Mouse (Mus musculus) kidney, embryonic 16.5 days (tissue): ENCODE measurements around the gene Cyth3. TPM values are rescaled to one million over a fixed set of nuclear protein-coding genes. Genes with fewer than 3 reads are reported as not detected.

Source experiments
- ATAC-seq: fragments of 200-750 bp; cut with Nextera tagmentation; 2 replicates; pipeline ENCODE4 v1.8.0; 2017; ENCODE audit warnings: moderate TSS enrichment; ENCODE audit not compliant: low FRiP score, low TSS enrichment
- H3K27ac ChIP-seq: fragments of 300-500 bp; sonication (generic); 2 replicates; pipeline ENCODE4 v1.5.1; 2014; ENCODE audit warnings: low read length
- H3K27me3 ChIP-seq: fragments of 300-500 bp; sonication (generic); 2 replicates; pipeline ENCODE4 v1.6.1; 2014; ENCODE audit warnings: low read length, control low read depth, mixed read lengths; ENCODE audit not compliant: insufficient read depth
- H3K36me3 ChIP-seq: fragments of 300-500 bp; sonication (generic); 2 replicates; pipeline ENCODE4 v1.6.1; 2014; ENCODE audit warnings: low read length, control low read depth, mixed read lengths; ENCODE audit not compliant: insufficient read depth
- H3K4me1 ChIP-seq: fragments of 300-500 bp; sonication (generic); 2 replicates; pipeline ENCODE4 v1.6.1; 2014; ENCODE audit warnings: low read length, control low read depth, mixed read lengths; ENCODE audit not compliant: insufficient read depth
- H3K4me2 ChIP-seq: fragments of 300-500 bp; sonication (generic); replicated peaks from 2 replicates; pipeline ENCODE4 v1.6.1; 2014; ENCODE audit warnings: low read depth, low read length
- H3K4me3 ChIP-seq: fragments of 300-500 bp; sonication (generic); 2 replicates; pipeline ENCODE4 v1.5.1; 2014; ENCODE audit warnings: mild to moderate bottlenecking, low read length
- H3K9ac ChIP-seq: fragments of 300-500 bp; sonication (generic); replicated peaks from 2 replicates; pipeline ENCODE4 v1.6.1; 2014; ENCODE audit warnings: low read length
- H3K9me3 ChIP-seq: fragments of 300-500 bp; sonication (generic); 2 replicates; pipeline ENCODE4 v1.6.1; 2016; ENCODE audit warnings: low read length, control low read depth
- WGBS: fragments of 180-500 bp; shearing (Covaris S2); extraction: QIAGEN DNeasy Blood & Tissue Kit; methylation state at CpG from one replicate; pipeline ENCODE4 v1.1.7; 2014; 5-methylcytosine and 5-hydroxymethylcytosine counted together
- polyA plus RNA-seq: library from polyadenylated mRNA; unstranded; fragments of >200 nt; fragmentation: Nextera tagmentation; extraction: Ambion mirVana; gene quantifications from 2 replicates; pipeline ENCODE4 v1.2.1, GENCODE M21; 2015

Gene Cyth3
- polyA plus RNA-seq, result 79.2 and 81.3 TPM in 2 replicates

- H3K9me3 ChIP-seq, result no peaks in the 10 kb centered on the region
- 7% methylated on average over 46 of the region's 46 CpGs for WGBS
- H3K4me1 ChIP-seq, result peaks cover 40% of the 10 kb centered on the region
- ATAC-seq, result peak; percentile 93
- H3K27ac ChIP-seq, result peak within 1 kb of the TSS; percentile 79
- H3K4me3 ChIP-seq, result peak within 1 kb of the TSS; percentile 75
- no peaks in the 10 kb centered on the region for H3K36me3 ChIP-seq
- H3K4me2 ChIP-seq, result peak within 1 kb of the TSS; percentile 64
- H3K9ac ChIP-seq, result peak within 1 kb of the TSS; percentile 85
- no peaks in the 10 kb centered on the region for H3K27me3 ChIP-seq
Observed at GRCm38 (mm10) chr5:143621893-143622622, at the start of gene Cyth3. Cyth3 (plus strand) TSS chr5:143622447.

DNA sequence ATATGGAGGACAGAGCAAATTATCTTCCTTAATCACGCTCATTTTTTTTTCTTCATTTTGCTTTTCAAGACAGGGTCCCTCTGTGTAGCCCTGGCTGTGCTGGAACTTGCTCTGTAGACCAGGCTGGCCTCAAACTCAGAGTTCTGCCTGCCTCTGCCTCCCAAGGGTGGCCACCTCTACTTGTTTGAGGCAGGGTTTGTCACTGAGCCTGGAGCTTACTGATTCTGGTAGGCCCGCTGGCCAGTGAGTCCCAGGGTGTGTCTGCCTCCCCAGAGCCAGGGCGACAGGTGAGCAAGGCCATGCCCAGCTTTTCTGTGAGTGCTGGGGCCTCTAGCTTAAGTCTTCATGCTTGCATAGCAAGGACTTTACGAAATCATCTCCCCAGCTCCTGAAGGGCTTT is 49.2 kb upstream of the Cyth3 start:
- Histone ChIP-seq H3K9ac (no peak overlapping the region), H3K36me3 (no peaks in the 10 kb centered on the region), H3K4me1 (peaks cover 17% of the 10 kb centered on the region), H3K27me3 (no peaks in the 10 kb centered on the region), H3K27ac (no peak overlapping the region), H3K4me3 (no peak overlapping the region), H3K4me2 (no peak overlapping the region), H3K9me3 (no peaks in the 10 kb centered on the region)
- WGBS, result 94% methylated on average over 4 of the region's 4 CpGs
- no peak for ATAC-seq

DNA sequence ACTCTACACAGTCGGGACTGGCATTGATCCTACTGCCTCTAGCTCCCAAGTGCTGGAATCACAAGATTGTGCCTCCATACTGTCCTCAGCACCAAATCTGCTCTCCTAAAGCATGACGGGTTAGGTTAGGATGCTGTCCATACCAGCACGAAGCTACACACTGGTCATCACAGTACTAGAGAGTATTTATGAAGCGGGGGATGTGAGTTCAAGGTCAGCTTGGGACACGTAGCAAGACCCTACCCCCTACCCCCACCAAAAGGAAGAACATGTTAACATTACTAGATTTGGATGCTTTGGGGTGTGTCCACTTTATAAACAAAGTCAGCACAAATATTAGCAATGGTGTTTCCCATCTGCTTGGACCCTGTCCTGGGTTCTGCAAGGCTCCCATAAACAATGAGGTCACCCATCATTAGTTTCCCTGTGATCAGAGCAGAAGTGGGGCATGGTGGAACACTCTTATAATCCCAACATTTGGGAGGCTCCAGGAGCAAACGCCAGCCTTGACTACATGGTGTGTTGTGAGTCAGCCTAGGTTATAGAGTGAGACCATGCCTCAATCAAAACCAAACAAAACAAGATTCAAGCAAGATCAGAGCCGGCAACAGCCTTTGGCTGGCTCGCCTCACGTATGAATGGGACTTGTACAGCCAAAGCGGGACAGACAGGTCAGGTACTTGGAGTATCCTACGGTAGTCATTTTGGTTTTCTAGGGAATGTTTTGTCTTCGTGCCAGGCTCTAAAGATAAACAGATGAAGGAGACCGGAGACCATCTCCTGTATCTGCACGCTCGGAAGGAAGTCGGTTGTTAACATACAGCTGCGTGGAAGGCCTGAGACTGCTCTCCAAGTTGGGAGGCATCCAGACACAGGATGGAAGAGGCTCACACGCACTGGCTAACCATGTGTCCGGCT is 47.7 kb upstream of the Cyth3 start:
- Histone ChIP-seq H3K4me3 (no peak overlapping the region), H3K4me2 (no peak overlapping the region), H3K27me3 (no peaks in the 10 kb centered on the region), H3K27ac (peak overlapping the region; percentile 29; the same call in 1 of the 2 replicates), H3K4me1 (peaks cover 17% of the 10 kb centered on the region), H3K9me3 (no peaks in the 10 kb centered on the region), H3K36me3 (no peaks in the 10 kb centered on the region), H3K9ac (no peak overlapping the region)
- WGBS, result 71% methylated on average over 19 of the region's 19 CpGs
- ATAC-seq, result peak; percentile 24; the same call in 1 of the 2 replicates

GRCm38 (mm10) chr5:143579537-143580203 is 42.6 kb upstream of the Cyth3 start:
- Histone ChIP-seq H3K4me3 (no peak overlapping the region), H3K4me1 (peaks cover 6% of the 10 kb centered on the region; the same call in 1 of the 2 replicates), H3K9me3 (no peaks in the 10 kb centered on the region), H3K36me3 (no peaks in the 10 kb centered on the region), H3K4me2 (no peak overlapping the region), H3K27ac (no peak overlapping the region), H3K27me3 (no peaks in the 10 kb centered on the region), H3K9ac (no peak overlapping the region)
- ATAC-seq, result 0 out of 2 replicates have a peak, but pooled peaks have one; percentile 12
- 67% methylated on average over 10 of the region's 10 CpGs for WGBS

GRCm38 (mm10) chr5:143580982-143581381 is 41.3 kb upstream of the Cyth3 start:
- no peak for ATAC-seq
- Histone ChIP-seq H3K4me3 (no peak overlapping the region), H3K9me3 (no peaks in the 10 kb centered on the region), H3K36me3 (no peaks in the 10 kb centered on the region), H3K9ac (no peak overlapping the region), H3K27ac (no peak overlapping the region), H3K27me3 (no peaks in the 10 kb centered on the region), H3K4me2 (no peak overlapping the region), H3K4me1 (peaks cover 5% of the 10 kb centered on the region; the same call in 1 of the 2 replicates)
- WGBS, result 86% methylated on average over 2 of the region's 2 CpGs

DNA sequence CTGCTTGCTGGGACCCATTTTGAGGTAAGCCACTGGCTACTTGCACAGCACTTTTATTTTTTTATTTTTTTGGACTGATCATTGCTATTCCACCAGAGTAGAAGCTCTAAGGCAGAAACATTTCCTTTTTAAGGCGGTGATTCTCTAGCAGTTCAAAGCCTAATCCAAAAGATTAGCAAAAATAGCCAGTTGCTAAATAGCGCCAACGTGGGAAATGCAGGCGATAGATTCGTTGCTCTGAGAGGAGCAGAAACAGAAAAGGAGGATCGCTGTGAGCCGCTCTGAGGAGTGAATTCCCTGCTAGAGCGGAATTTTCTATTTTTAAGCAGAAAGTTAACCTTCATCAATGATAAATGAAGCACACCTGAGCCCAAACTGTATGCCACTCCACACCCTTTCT is 40.4 kb upstream of the Cyth3 start:
- no peak for ATAC-seq
- no peak overlapping the region for H3K4me2 ChIP-seq
- no peak overlapping the region for H3K4me3 ChIP-seq
- 89% methylated on average over 8 of the region's 8 CpGs for WGBS
- H3K9ac ChIP-seq, result no peak overlapping the region
- H3K36me3 ChIP-seq, result no peaks in the 10 kb centered on the region
- no peaks in the 10 kb centered on the region for H3K9me3 ChIP-seq
- H3K27me3 ChIP-seq, result no peaks in the 10 kb centered on the region
- peaks cover 5% of the 10 kb centered on the region; the same call in 1 of the 2 replicates for H3K4me1 ChIP-seq
- no peak overlapping the region for H3K27ac ChIP-seq

DNA sequence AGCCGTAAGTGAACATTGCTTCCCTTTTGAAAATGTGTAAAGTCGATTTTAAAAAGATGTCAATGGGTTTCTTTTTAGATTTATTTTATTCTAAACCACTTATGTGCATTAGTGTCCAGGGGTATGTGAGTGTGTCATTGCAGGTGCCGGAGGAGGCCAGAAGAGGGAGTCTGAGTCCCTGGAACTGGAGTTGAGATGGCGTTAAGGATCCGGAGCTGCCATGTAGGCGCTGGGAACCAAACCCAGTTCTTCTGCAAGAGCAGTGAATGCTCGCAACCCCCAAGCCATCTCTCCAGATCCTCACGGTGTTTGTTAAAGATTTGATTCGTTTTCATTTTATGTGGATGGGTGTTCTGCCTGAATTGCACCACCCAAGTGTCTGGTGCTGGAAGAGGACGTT is 39.2 kb upstream of the Cyth3 start:
- Histone ChIP-seq H3K9me3 (no peaks in the 10 kb centered on the region), H3K9ac (no peak overlapping the region), H3K27ac (no peak overlapping the region), H3K27me3 (no peaks in the 10 kb centered on the region), H3K4me3 (no peak overlapping the region), H3K4me1 (peaks cover 5% of the 10 kb centered on the region; the same call in 1 of the 2 replicates), H3K4me2 (no peak overlapping the region), H3K36me3 (no peaks in the 10 kb centered on the region)
- 94% methylated on average over 10 of the region's 10 CpGs for whole genome bisulfite sequencing
- no peak for ATAC-seq

DNA sequence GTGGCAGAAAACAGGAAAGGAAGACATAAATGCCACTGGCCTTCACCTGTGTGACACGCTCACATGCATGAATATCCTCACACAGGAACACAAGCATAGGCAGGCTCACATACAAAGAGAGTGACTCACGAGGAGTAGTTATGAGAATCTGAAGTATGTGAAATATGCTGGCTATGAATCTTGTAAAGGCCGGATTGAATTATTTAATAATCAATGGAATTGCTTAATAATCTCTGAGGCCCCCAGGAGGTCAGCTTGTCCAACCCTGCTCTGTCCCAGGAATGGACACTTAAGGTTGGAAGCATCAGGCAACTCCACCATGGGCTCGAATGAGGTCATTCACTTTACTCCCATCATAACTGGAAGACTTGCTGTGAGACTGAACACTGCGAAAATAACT is 37.3 kb upstream of the Cyth3 start:
- no peak overlapping the region for H3K4me2 ChIP-seq
- H3K4me1 ChIP-seq, result peaks cover 14% of the 10 kb centered on the region; the same call in 1 of the 2 replicates
- no peak overlapping the region for H3K4me3 ChIP-seq
- no peaks in the 10 kb centered on the region for H3K27me3 ChIP-seq
- no peaks in the 10 kb centered on the region for H3K36me3 ChIP-seq
- no peak overlapping the region for H3K9ac ChIP-seq
- no peaks in the 10 kb centered on the region for H3K9me3 ChIP-seq
- no peak for ATAC-seq
- WGBS, result 79% methylated on average over 5 of the region's 5 CpGs
- H3K27ac ChIP-seq, result no peak overlapping the region

DNA sequence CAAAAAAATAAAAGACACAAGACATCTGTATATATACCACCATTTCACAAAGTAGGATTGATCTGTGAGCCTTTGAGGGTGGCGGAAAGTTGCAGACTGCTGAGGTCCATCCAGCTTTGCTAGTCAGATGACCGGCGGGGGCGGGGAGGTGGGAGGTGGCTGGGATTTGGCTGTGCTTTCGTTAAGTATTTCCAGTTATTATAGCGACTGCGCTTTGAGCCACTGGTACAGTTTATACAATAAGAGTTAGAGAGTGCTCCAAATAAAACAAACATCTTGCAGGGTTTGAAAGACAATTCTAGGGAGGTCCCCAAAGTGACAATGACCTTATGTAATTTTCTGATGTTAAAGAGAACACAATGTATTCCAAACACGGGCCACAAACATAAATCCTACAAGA is 35.9 kb upstream of the Cyth3 start:
- Histone ChIP-seq H3K36me3 (no peaks in the 10 kb centered on the region), H3K4me1 (peaks cover 11% of the 10 kb centered on the region; the same call in 1 of the 2 replicates), H3K9me3 (no peaks in the 10 kb centered on the region), H3K4me3 (no peak overlapping the region), H3K27me3 (no peaks in the 10 kb centered on the region), H3K27ac (no peak overlapping the region), H3K9ac (no peak overlapping the region), H3K4me2 (no peak overlapping the region)
- 71% methylated on average over 8 of the region's 8 CpGs for WGBS
- no peak for ATAC-seq
